Mouse (Mus musculus) hindbrain, embryonic 13.5 days (tissue): ENCODE results near the gene Il17ra. TPM values are rescaled to one million over a fixed set of nuclear protein-coding genes. Genes with fewer than 3 reads are reported as not detected.

ENCODE experiments used
- ATAC-seq: fragments of 200-750 bp; cut with Nextera tagmentation; 2 replicates; pipeline ENCODE4 v1.8.0; 2017; ENCODE audit warnings: moderate TSS enrichment; ENCODE audit not compliant: low FRiP score
- H3K27ac ChIP-seq: fragments of 300-500 bp; sonication (generic); 2 replicates; pipeline ENCODE4 v1.5.1; 2015; ENCODE audit warnings: inconsistent platforms, mild to moderate bottlenecking, moderate library complexity
- H3K27me3 ChIP-seq: fragments of 300-500 bp; sonication (generic); 2 replicates; pipeline ENCODE4 v1.6.1; 2015; ENCODE audit warnings: mild to moderate bottlenecking, inconsistent platforms
- H3K36me3 ChIP-seq: fragments of 300-500 bp; sonication (generic); 2 replicates; pipeline ENCODE4 v1.6.1; 2015; ENCODE audit warnings: mild to moderate bottlenecking, inconsistent platforms
- H3K4me1 ChIP-seq: fragments of 300-500 bp; sonication (generic); replicated peaks from 2 replicates; pipeline ENCODE4 v1.6.1; 2015; ENCODE audit warnings: inconsistent platforms
- H3K4me2 ChIP-seq: fragments of 300-500 bp; sonication (generic); 2 replicates; pipeline ENCODE4 v1.6.1; 2015; ENCODE audit warnings: inconsistent platforms, mild to moderate bottlenecking, moderate library complexity
- H3K4me3 ChIP-seq: fragments of 300-500 bp; sonication (generic); 2 replicates; pipeline ENCODE4 v1.5.1; 2015; ENCODE audit warnings: mild to moderate bottlenecking, inconsistent platforms
- H3K9ac ChIP-seq: fragments of 300-500 bp; sonication (generic); 2 replicates; pipeline ENCODE4 v1.6.1; 2015; ENCODE audit warnings: mild to moderate bottlenecking, inconsistent platforms
- H3K9me3 ChIP-seq: fragments of 300-500 bp; sonication (generic); 2 replicates; pipeline ENCODE4 v1.6.1; 2016; ENCODE audit warnings: inconsistent platforms
- WGBS: fragments of 180-500 bp; shearing (Covaris S2); methylation state at CpG from one replicate; pipeline ENCODE4 v1.1.7; 2015; 5-methylcytosine and 5-hydroxymethylcytosine counted together
- polyA plus RNA-seq: library from polyadenylated mRNA; unstranded; fragments of >200 nt; fragmentation: Nextera tagmentation; extraction: Ambion mirVana; gene quantifications from 2 replicates; pipeline ENCODE4 v1.2.1, GENCODE M21; 2015

Gene Il17ra
- 8.9 and 9.8 TPM in 2 replicates for polyA plus RNA-seq

- peak; percentile 72 for ATAC-seq
- Histone ChIP-seq H3K27me3 (peaks cover 47% of the 10 kb centered on the region), H3K4me1 (peaks cover 19% of the 10 kb centered on the region), H3K27ac (0 out of 2 replicates have a peak within 1 kb of the TSS, but pooled peaks have one; percentile 40), H3K9me3 (no peaks in the 10 kb centered on the region), H3K36me3 (no peaks in the 10 kb centered on the region), H3K4me2 (peak within 1 kb of the TSS; percentile 67), H3K4me3 (peak within 1 kb of the TSS; percentile 55), H3K9ac (peak within 1 kb of the TSS; percentile 74)
- WGBS: 1% methylated on average over 75 of the region's 90 CpGs
Measured at GRCm38 (mm10) chr6:120463086-120463871, at the start of gene Il17ra. TSS of gene Il17ra (plus strand) at chr6:120463247.

- no peak overlapping the region for H3K27ac ChIP-seq
- no peaks in the 10 kb centered on the region for H3K9me3 ChIP-seq
- no peak overlapping the region for H3K4me2 ChIP-seq
- H3K9ac ChIP-seq: no peak overlapping the region
- H3K4me3 ChIP-seq: no peak overlapping the region
- no peaks in the 10 kb centered on the region for H3K4me1 ChIP-seq
- WGBS: 95% methylated on average over 3 of the region's 3 CpGs
- peaks cover 56% of the 10 kb centered on the region for H3K36me3 ChIP-seq
- no peak for ATAC-seq
- no peaks in the 10 kb centered on the region for H3K27me3 ChIP-seq
Measured at GRCm38 (mm10) chr6:120438161-120438560, 24.9 kb upstream of the Il17ra start.

- H3K9me3 ChIP-seq: no peaks in the 10 kb centered on the region
- no peak overlapping the region for H3K27ac ChIP-seq
- no peak overlapping the region for H3K4me2 ChIP-seq
- no peaks in the 10 kb centered on the region for H3K27me3 ChIP-seq
- H3K4me3 ChIP-seq: no peak overlapping the region
- no peak for ATAC-seq
- no peak overlapping the region for H3K9ac ChIP-seq
- no peaks in the 10 kb centered on the region for H3K4me1 ChIP-seq
- 93% methylated on average over 4 of the region's 4 CpGs for WGBS
- H3K36me3 ChIP-seq: peaks cover 44% of the 10 kb centered on the region
Measured at GRCm38 (mm10) chr6:120442171-120442749, 20.8 kb upstream of the Il17ra start.

- no peak overlapping the region for H3K9ac ChIP-seq
- 87% methylated on average over 14 of the region's 14 CpGs for WGBS
- ATAC-seq: no peak
- no peaks in the 10 kb centered on the region for H3K4me1 ChIP-seq
- no peak overlapping the region for H3K4me2 ChIP-seq
- H3K36me3 ChIP-seq: peaks cover 34% of the 10 kb centered on the region
- no peaks in the 10 kb centered on the region for H3K27me3 ChIP-seq
- H3K9me3 ChIP-seq: no peaks in the 10 kb centered on the region
- H3K4me3 ChIP-seq: no peak overlapping the region
- H3K27ac ChIP-seq: no peak overlapping the region
Measured at GRCm38 (mm10) chr6:120443363-120444355, 19.4 kb upstream of the Il17ra start.

GRCm38 (mm10) chr6:120450208-120450607 is 12.8 kb upstream of the Il17ra start:
- H3K36me3 ChIP-seq: no peaks in the 10 kb centered on the region
- no peaks in the 10 kb centered on the region for H3K27me3 ChIP-seq
- H3K9me3 ChIP-seq: no peaks in the 10 kb centered on the region
- H3K4me3 ChIP-seq: no peak overlapping the region
- WGBS: 87% methylated on average over 3 of the region's 3 CpGs
- no peak overlapping the region for H3K9ac ChIP-seq
- H3K4me1 ChIP-seq: no peaks in the 10 kb centered on the region
- no peak for ATAC-seq
- no peak overlapping the region for H3K4me2 ChIP-seq
- H3K27ac ChIP-seq: no peak overlapping the region

- Histone ChIP-seq H3K4me3 (no peak overlapping the region), H3K36me3 (no peaks in the 10 kb centered on the region), H3K27ac (no peak overlapping the region), H3K9me3 (no peaks in the 10 kb centered on the region), H3K27me3 (no peaks in the 10 kb centered on the region), H3K4me1 (no peaks in the 10 kb centered on the region), H3K9ac (no peak overlapping the region), H3K4me2 (no peak overlapping the region)
- no peak for ATAC-seq
- 88% methylated on average over 11 of the region's 11 CpGs for WGBS
Measured at GRCm38 (mm10) chr6:120452384-120453102, 10.5 kb upstream of the Il17ra start.

GRCm38 (mm10) chr6:120453103-120453445 is 10.0 kb upstream of the Il17ra start:
- Histone ChIP-seq H3K27ac (no peak overlapping the region), H3K4me2 (no peak overlapping the region), H3K9ac (no peak overlapping the region), H3K36me3 (no peaks in the 10 kb centered on the region), H3K9me3 (no peaks in the 10 kb centered on the region), H3K27me3 (no peaks in the 10 kb centered on the region), H3K4me1 (no peaks in the 10 kb centered on the region), H3K4me3 (no peak overlapping the region)
- 84% methylated on average over 5 of the region's 5 CpGs for WGBS
- ATAC-seq: no peak

- 95% methylated on average over 3 of the region's 3 CpGs for WGBS
- ATAC-seq: no peak
- no peak overlapping the region for H3K27ac ChIP-seq
- no peak overlapping the region for H3K4me3 ChIP-seq
- no peaks in the 10 kb centered on the region for H3K9me3 ChIP-seq
- no peak overlapping the region for H3K4me2 ChIP-seq
- H3K36me3 ChIP-seq: no peaks in the 10 kb centered on the region
- H3K9ac ChIP-seq: no peak overlapping the region
- no peaks in the 10 kb centered on the region for H3K4me1 ChIP-seq
- H3K27me3 ChIP-seq: no peaks in the 10 kb centered on the region
Measured at GRCm38 (mm10) chr6:120453556-120453955, 9.5 kb upstream of the Il17ra start.

- H3K9me3 ChIP-seq: no peaks in the 10 kb centered on the region
- H3K4me3 ChIP-seq: no peak overlapping the region
- no peaks in the 10 kb centered on the region for H3K4me1 ChIP-seq
- no peaks in the 10 kb centered on the region for H3K27me3 ChIP-seq
- H3K36me3 ChIP-seq: no peaks in the 10 kb centered on the region
- H3K27ac ChIP-seq: no peak overlapping the region
- no peak for ATAC-seq
- H3K4me2 ChIP-seq: no peak overlapping the region
- H3K9ac ChIP-seq: no peak overlapping the region
- WGBS: 69% methylated on average over 11 of the region's 11 CpGs
Measured at GRCm38 (mm10) chr6:120454627-120455077, 8.4 kb upstream of the Il17ra start.

- no peak for ATAC-seq
- H3K9me3 ChIP-seq: no peaks in the 10 kb centered on the region
- no peak overlapping the region for H3K9ac ChIP-seq
- WGBS: 71% methylated on average over 7 of the region's 7 CpGs
- no peaks in the 10 kb centered on the region for H3K4me1 ChIP-seq
- peaks cover 11% of the 10 kb centered on the region for H3K27me3 ChIP-seq
- H3K4me2 ChIP-seq: no peak overlapping the region
- H3K4me3 ChIP-seq: no peak overlapping the region
- no peak overlapping the region for H3K27ac ChIP-seq
- H3K36me3 ChIP-seq: no peaks in the 10 kb centered on the region
Measured at GRCm38 (mm10) chr6:120457074-120457473, 6.0 kb upstream of the Il17ra start.

- 94% methylated on average over 5 of the region's 5 CpGs for WGBS
- Histone ChIP-seq H3K27ac (no peak overlapping the region), H3K36me3 (no peaks in the 10 kb centered on the region), H3K4me2 (no peak overlapping the region), H3K9me3 (no peaks in the 10 kb centered on the region), H3K4me1 (peaks cover under 1% of the 10 kb centered on the region; the same call in 1 of the 2 replicates), H3K4me3 (no peak overlapping the region), H3K9ac (no peak overlapping the region), H3K27me3 (peaks cover 18% of the 10 kb centered on the region)
- no peak for ATAC-seq
Measured at GRCm38 (mm10) chr6:120457751-120458150, 5.3 kb upstream of the Il17ra start.
